Mouse (Mus musculus) cerebellum, postnatal 14 days (tissue): ENCODE data around the gene Ankrd42.

Source experiments
- DNase-seq, 2 experiments: peaks; one replicate each; pipeline ENCODE4 v3.0.0; 2021; ENCODE audit warnings: mixed read lengths in 2 of 2

Gene Ankrd42

GRCm38 (mm10) chr7:92566775-92567174, 70.2 kb downstream of the Ankrd42 start:
- no peak for DNase-seq

DNA sequence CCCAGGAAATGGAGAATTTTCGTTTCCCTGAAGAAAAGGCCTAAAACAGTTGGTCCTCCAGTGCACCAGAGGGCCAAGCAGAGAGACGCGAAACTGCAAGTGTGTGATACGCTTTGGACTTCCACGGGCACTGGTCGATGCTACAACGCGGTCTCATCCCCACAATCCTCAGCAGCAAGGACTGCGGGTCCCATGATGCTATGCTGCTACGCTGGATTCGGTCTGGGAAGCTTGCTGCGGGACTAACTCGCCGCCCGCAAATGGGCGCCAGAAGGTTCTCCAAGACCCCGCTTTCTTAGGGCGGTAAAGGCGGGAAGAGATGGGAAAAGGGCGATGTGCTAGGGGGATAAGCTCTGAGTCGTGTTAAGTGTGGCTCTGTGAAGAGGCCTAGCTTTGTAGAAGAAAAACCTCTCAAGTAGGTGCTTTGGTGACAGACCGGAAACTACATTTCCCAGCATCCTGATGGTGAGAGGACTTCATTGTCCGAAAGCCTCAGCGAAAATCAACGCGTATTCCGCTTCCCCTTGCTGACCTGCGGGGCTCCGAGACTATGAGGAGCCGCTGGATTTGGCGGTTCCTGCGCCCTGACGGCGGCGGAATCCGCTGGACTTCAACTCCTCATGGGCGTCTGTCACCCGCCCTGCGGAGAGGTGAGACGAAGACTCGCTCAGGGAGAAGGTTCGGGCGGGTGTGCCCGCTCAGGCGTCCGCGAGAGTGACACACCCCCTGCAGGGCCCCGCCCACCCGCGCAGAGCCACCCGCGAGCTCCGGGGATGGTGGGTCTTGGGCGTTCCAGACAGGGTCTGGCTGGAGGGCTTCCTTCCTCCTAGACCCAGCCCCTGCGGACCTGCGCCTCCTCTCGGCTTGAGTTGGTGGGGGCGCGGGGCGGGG, 75.7 kb downstream of the Ankrd42 start, which contains the start of gene Ccdc90b:
Ccdc90b (plus strand) TSS at position 164 of the 891 bp plus-strand sequence.
- DNase-seq: peak; percentile 88 to 91

DNA sequence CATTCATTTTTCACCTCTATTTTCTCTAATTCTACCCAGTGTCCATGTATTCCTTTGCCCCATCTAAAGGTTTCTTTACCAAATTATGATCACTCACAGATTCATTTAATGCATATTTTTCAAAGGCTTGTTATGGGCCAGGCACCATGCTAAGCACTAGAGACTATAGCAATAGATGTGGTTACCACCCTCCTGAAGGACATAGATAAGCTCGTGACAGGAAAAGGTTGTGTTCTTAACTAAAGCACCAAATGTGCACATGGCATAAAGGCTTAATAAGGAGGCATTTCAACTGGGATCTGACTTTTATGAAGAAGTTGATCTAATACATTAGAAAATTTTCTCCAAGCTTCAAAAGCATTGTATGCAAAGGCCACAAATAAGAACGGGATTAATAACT, 78.2 kb downstream of the Ankrd42 start:
- DNase-seq: no peak

- peak; percentile 74 to 75 for DNase-seq
These were observed 86.0 kb downstream of the Ankrd42 start for GRCm38 (mm10) chr7:92550990-92551392.

GRCm38 (mm10) chr7:92550248-92550989, 86.5 kb downstream of the Ankrd42 start:
- peak in 1 of 2 experiments; percentile 8 for DNase-seq

DNA sequence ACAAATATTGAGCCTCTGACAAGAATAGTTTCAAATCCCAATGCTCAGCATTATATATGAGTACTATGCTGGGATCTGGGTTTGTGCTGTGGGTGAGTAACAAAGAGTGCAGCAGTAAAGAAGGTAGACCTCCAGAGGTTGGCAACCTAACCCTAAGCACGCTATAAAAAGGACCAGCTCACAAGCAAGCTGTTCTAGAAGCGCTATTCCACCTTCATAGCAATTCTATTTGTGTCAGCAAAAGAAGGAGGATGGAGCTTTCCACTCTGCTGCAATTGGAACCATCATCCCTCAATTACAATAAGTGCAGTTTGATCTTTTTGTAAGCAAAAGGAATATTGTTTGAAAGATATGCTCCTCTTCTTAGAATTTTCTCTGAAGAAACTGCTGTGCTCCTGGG, 90.2 kb downstream of the Ankrd42 start:
- DNase-seq: no peak

DNA sequence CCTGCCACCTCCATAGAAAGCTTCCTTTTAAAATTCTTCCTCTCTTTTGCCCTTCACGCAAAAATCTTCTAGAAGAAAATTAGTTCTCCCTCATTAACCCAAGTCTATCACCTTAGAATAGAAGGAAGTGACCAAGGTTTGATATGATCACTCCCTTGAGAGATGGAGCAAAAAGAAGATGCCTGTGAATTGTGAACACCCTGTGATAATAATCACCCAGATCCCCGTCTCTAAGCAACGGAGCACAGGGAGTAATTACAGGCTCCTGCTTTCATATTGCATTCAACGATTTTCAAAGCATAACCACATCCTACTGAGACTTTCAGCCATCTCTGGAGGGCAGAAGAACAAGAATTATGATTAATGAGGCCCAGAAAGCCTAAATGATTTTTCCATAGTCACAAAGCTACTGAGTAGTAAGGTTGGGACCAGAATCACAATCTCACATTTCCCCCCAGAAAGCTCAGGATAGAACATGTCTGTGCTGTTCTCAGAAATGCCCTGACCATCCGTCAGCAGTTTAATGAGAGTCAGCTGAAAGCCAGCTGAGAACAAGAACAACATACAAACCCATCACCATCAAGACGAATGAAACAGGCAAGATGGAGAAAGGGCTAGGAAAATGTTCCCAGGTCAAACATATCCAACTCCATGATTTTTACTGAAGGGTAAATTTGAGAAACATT, 104.4 kb downstream of the Ankrd42 start:
- no peak for DNase-seq
